13 mouse cellular contexts compared by ENCODE assay signal in the genomic region with DNA sequence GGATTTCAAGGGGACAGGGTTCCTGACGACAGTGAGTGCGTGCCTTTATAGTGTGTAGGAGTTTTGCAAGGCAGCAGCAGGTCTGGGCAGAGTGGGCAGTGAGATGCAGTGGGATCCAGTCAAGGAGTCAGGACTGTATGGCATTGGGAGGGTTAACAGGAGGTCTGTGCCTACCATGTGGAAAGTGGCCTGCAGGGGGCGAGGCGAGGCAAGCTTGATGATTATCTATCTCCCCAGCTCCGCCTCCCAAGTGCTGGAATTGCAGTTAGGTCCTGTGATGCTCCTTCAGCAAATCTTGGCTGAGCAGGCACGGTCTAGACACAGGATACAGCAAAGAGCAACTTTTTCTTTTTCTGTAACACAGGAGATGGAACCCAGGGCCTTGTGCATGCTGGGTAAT. TPM values are rescaled to one million over a fixed set of nuclear protein-coding genes. Genes with fewer than 3 reads are reported as not detected.
A peak's percentile ranks its signal among the peaks of the same experiment; 100 is the strongest.
DNase-seq lines count a peak whose midpoint lies in the region; ATAC-seq and TF ChIP-seq lines count a peak whose summit lies in the region.
"Had no signal": no experiment of that assay in that cellular context is flagged by ENCODE, and none has a peak within 500 bp of the region (broad histone marks: within the 10 kb centered on the region; RNA-seq: fewer than 3 reads in every experiment).

No protein-coding gene starts in this region.

- H3K36me3 ChIP-seq in hindbrain, postnatal 0 days (ENCODE audit: insufficient read depth, low read length) = no peaks in the 10 kb centered on the region
- H3K36me3 ChIP-seq in hindbrain, embryonic 10.5 days = no peaks in the 10 kb centered on the region
- no peaks in the 10 kb centered on the region for H3K36me3 ChIP-seq in spleen, adult 2 months (ENCODE audit: control insufficient read depth, insufficient read depth, low read length)
- H3K36me3 ChIP-seq: forebrain, embryonic 10.5 days; kidney, embryonic 15.5 days had no signal

- H3K4me3 ChIP-seq in hindbrain, postnatal 0 days (ENCODE audit: low read length) = no peak overlapping the region
- H3K4me3 ChIP-seq in hindbrain, embryonic 10.5 days = no peak overlapping the region
- H3K4me3 ChIP-seq in spleen, adult 2 months (ENCODE audit: extremely low read depth, insufficient read depth, insufficient read length) = no peak overlapping the region
- H3K4me3 ChIP-seq: forebrain, embryonic 10.5 days; kidney, embryonic 15.5 days had no signal

- H3K4me1 ChIP-seq in hindbrain, postnatal 0 days (ENCODE audit: insufficient read depth, low read length) = no peaks in the 10 kb centered on the region
- peaks cover 44% of the 10 kb centered on the region for H3K4me1 ChIP-seq in hindbrain, embryonic 10.5 days (replicated peaks)
- H3K4me1 ChIP-seq in spleen, adult 2 months (ENCODE audit: control insufficient read depth, insufficient read depth, insufficient read length) = no peaks in the 10 kb centered on the region; the same call in 1 of the 2 replicates

- H3K9ac ChIP-seq in hindbrain, postnatal 0 days (replicated peaks; ENCODE audit: low read length) = no peak overlapping the region
- H3K9ac ChIP-seq: kidney, embryonic 15.5 days had no signal

- 66% methylated on average over 6 of the region's 6 CpGs for WGBS in hindbrain, postnatal 0 days
- 62% methylated on average over 6 of the region's 6 CpGs for WGBS in hindbrain, embryonic 10.5 days
- WGBS in spleen, adult 2 months = 70% methylated on average over 6 of the region's 6 CpGs

- peak; percentile 42; the same call in 1 of the 2 replicates for TF ChIP-seq CTCF in hindbrain, postnatal 0 days (IDR thresholded peaks at IDR 0.05; ENCODE audit: low read depth)
- peak; percentile 14; the same call in 1 of the 2 replicates for TF ChIP-seq CTCF in spleen, adult 2 months (IDR thresholded peaks at IDR 0.05; ENCODE audit: extremely low read depth, insufficient read depth, insufficient read length, insufficient replicate concordance)

- H3K4me2 ChIP-seq in hindbrain, postnatal 0 days (ENCODE audit: low read depth, low read length) = no peak overlapping the region
- H3K4me2 ChIP-seq: kidney, embryonic 15.5 days had no signal

- H3K27ac ChIP-seq in hindbrain, postnatal 0 days = no peak overlapping the region
- no peak overlapping the region for H3K27ac ChIP-seq in hindbrain, embryonic 10.5 days
- no peak overlapping the region for H3K27ac ChIP-seq in spleen, adult 2 months (ENCODE audit: insufficient read depth, low read length)
- H3K27ac ChIP-seq: forebrain, embryonic 10.5 days; kidney, embryonic 15.5 days had no signal

- H3K9me3 ChIP-seq in hindbrain, postnatal 0 days (ENCODE audit: low read length) = no peaks in the 10 kb centered on the region
- H3K9me3 ChIP-seq in hindbrain, embryonic 10.5 days = no peaks in the 10 kb centered on the region
- H3K9me3 ChIP-seq: kidney, embryonic 15.5 days had no signal

- no peaks in the 10 kb centered on the region for H3K27me3 ChIP-seq in hindbrain, postnatal 0 days (ENCODE audit: insufficient read depth, low read length)
- H3K27me3 ChIP-seq in hindbrain, embryonic 10.5 days (ENCODE audit: insufficient read depth, poor library complexity, severe bottlenecking) = peaks cover 34% of the 10 kb centered on the region
- no peaks in the 10 kb centered on the region for H3K27me3 ChIP-seq in spleen, adult 2 months (ENCODE audit: control insufficient read depth, insufficient read depth, low read length)

- no peak for DNase-seq in hindbrain, postnatal 0 days (ENCODE audit: low spot score)
- no peak for DNase-seq in hindbrain, embryonic 10.5 days (ENCODE audit: low spot score)
- no peak for DNase-seq in spleen, adult 2 months (ENCODE audit: low read depth in 1 of 2, low spot score in 2 of 2)
- no peak for DNase-seq in spleen, postnatal 14 days (ENCODE audit: low spot score in 2 of 2)
- peak; percentile 93 for DNase-seq in ZHBTc4 (ENCODE audit: low read depth, low spot score)
- DNase-seq in adrenal gland, adult 8-10 months = no peak
- no peak for DNase-seq in T-cell, adult 2 months (ENCODE audit: low spot score)
- DNase-seq: heart, postnatal 14 days; lung, postnatal 36 days had no signal

- ATAC-seq in hindbrain, postnatal 0 days = no peak
- ATAC-seq in megakaryocyte-erythroid progenitor cell, adult 5-6 weeks (replicated peaks; ENCODE audit: low FRiP score, low TSS enrichment, poor library complexity, severe bottlenecking) = 0 out of 2 replicates have a peak, but pooled peaks have one; percentile 29

- TF ChIP-seq POLR2A in spleen, adult 2 months (IDR thresholded peaks at IDR 0.05; ENCODE audit: low read depth, low read length) = no peak

RNA-seq across cellular contexts. Expression of a gene that starts 29.0 kb away (rescaled TPM):
- 111 and 114 TPM in 2 replicates for total RNA-seq in hindbrain, postnatal 0 days (2014; rRNA removed)
- polyA plus RNA-seq in hindbrain, postnatal 0 days (2015; fragmentation: Nextera tagmentation; extraction: Ambion mirVana) = 71.4 and 81.6 TPM in 2 replicates
- 83.8 and 87.8 TPM in 2 replicates for polyA plus RNA-seq in hindbrain, embryonic 10.5 days (2016; fragmentation: Nextera tagmentation; extraction: Ambion mirVana)
- polyA plus RNA-seq in spleen, adult 2 months (2012; rRNA removed) = 20.0 and 24.2 TPM in 2 replicates
- total RNA-seq in megakaryocyte-erythroid progenitor cell, adult 5-6 weeks (2014; fragmentation: Nextera tagmentation) = 0.25 TPM in 1 of 2 replicates, not detected in the other
- total RNA-seq in megakaryocyte-erythroid progenitor cell, adult 5-6 weeks (2017) = 0.42 and 2.3 TPM in 2 replicates
- 100 to 1,000 TPM in 2 of 4 experiments, 10 to 100 TPM in 2; 44.6 to 150 (median 89.6) TPM for total RNA-seq in adrenal gland, adult 8-10 months (2022)
- total RNA-seq: MEL had no signal

Comparison
In these comparisons a context has a peak if more than half of its experiments do, and no peak if none do; other contexts are left out.
1. RNA of a gene that starts 29.0 kb away (total RNA-seq): 44.6 to 150 TPM in adrenal gland, adult 8-10 months and 111 to 114 TPM in hindbrain, postnatal 0 days; 0.25 to 2.3 TPM in megakaryocyte-erythroid progenitor cell, adult 5-6 weeks; every median in the first group is over 10 times any median in the second.